Mouse (Mus musculus): Measurements from ENCODE around the gene Rbp7.
"Not testable (repeated sequence)": the region's sequence is repeated elsewhere in the genome, so short reads cannot be mapped to it uniquely, and the experiment has no call there.

The Rbp7 gene

GRCm38 (mm10) chr4:149457831-149458430 lies 3.2 kb upstream of the Rbp7 start:
- in situ Hi-C loops (cut with MboI, MseI) = loop anchor here (10.0 kb wide), 1 partner anchor 313 kb away; no protein-coding TSS in a partner anchor

GRCm38 (mm10) chr4:149457163-149457562 lies 2.4 kb upstream of the Rbp7 start:
- in situ Hi-C loops (cut with MboI, MseI) = loop anchor here (10.0 kb wide), 1 partner anchor 312 kb away; no protein-coding TSS in a partner anchor

- in situ Hi-C loops (cut with MboI, MseI) = loop anchor here (10.0 kb wide), 1 partner anchor 309 kb away; no protein-coding TSS in a partner anchor
Measured at GRCm38 (mm10) chr4:149454263-149454662, 515 bp downstream of the Rbp7 start.

GRCm38 (mm10) chr4:149453656-149454055 lies 1.1 kb downstream of the Rbp7 start:
- in situ Hi-C loops (cut with MboI, MseI) = loop anchor here (10.0 kb wide), 1 partner anchor 309 kb away; no protein-coding TSS in a partner anchor

GRCm38 (mm10) chr4:149450636-149451035 lies 4.1 kb downstream of the Rbp7 start:
- in situ Hi-C loops (cut with MboI, MseI) = loop anchor here (10.0 kb wide), 1 partner anchor 306 kb away; no protein-coding TSS in a partner anchor

GRCm38 (mm10) chr4:149446309-149446708 lies 8.5 kb downstream of the Rbp7 start:
- in situ Hi-C loops (cut with MboI, MseI) = no loop called here

GRCm38 (mm10) chr4:149445868-149446267 lies 8.9 kb downstream of the Rbp7 start:
- in situ Hi-C loops (cut with MboI, MseI) = no loop called here

- in situ Hi-C loops (cut with MboI, MseI) = no loop called here
Measured at GRCm38 (mm10) chr4:149444964-149445701, 9.6 kb downstream of the Rbp7 start.

GRCm38 (mm10) chr4:149444465-149444864 lies 10.3 kb downstream of the Rbp7 start:
- in situ Hi-C loops (cut with MboI, MseI) = no loop called here

- in situ Hi-C loops (cut with MboI, MseI) = no loop called here
Measured at GRCm38 (mm10) chr4:149442436-149442835, 12.3 kb downstream of the Rbp7 start.

GRCm38 (mm10) chr4:149440576-149440975 lies 14.2 kb downstream of the Rbp7 start:
- in situ Hi-C loops (cut with MboI, MseI) = no loop called here

- in situ Hi-C loops (cut with MboI, MseI) = not testable (repeated sequence)
Measured at GRCm38 (mm10) chr4:149431887-149432286, 22.9 kb downstream of the Rbp7 start.

GRCm38 (mm10) chr4:149429592-149429991 lies 25.2 kb downstream of the Rbp7 start:
- in situ Hi-C loops (cut with MboI, MseI) = no loop called here

GRCm38 (mm10) chr4:149426325-149427199 lies 28.2 kb downstream of the Rbp7 start, which contains the start of gene Ube4b:
Gene Ube4b, minus strand, starts transcription at chr4:149426749.
- in situ Hi-C loops (cut with MboI, MseI) = no loop called here

- in situ Hi-C loops (cut with MboI, MseI) = no loop called here
Measured at GRCm38 (mm10) chr4:149425801-149426292, 28.9 kb downstream of the Rbp7 start.

GRCm38 (mm10) chr4:149424755-149425154 lies 30.0 kb downstream of the Rbp7 start:
- in situ Hi-C loops (cut with MboI, MseI) = no loop called here

GRCm38 (mm10) chr4:149417854-149418365 lies 36.9 kb downstream of the Rbp7 start:
- in situ Hi-C loops (cut with MboI, MseI) = no loop called here

GRCm38 (mm10) chr4:149416986-149417385 lies 37.8 kb downstream of the Rbp7 start:
- in situ Hi-C loops (cut with MboI, MseI) = no loop called here

- in situ Hi-C loops (cut with MboI, MseI) = no loop called here
Measured at GRCm38 (mm10) chr4:149416417-149416816, 38.4 kb downstream of the Rbp7 start.

GRCm38 (mm10) chr4:149415651-149416169 lies 39.1 kb downstream of the Rbp7 start:
- in situ Hi-C loops (cut with MboI, MseI) = no loop called here

GRCm38 (mm10) chr4:149414259-149414658 lies 40.5 kb downstream of the Rbp7 start:
- in situ Hi-C loops (cut with MboI, MseI) = no loop called here
